Mouse (Mus musculus): Measurements from ENCODE around the gene Dph3.
A peak's percentile ranks its signal among the peaks of the same experiment; 100 is the strongest.

Gene Dph3

DNA sequence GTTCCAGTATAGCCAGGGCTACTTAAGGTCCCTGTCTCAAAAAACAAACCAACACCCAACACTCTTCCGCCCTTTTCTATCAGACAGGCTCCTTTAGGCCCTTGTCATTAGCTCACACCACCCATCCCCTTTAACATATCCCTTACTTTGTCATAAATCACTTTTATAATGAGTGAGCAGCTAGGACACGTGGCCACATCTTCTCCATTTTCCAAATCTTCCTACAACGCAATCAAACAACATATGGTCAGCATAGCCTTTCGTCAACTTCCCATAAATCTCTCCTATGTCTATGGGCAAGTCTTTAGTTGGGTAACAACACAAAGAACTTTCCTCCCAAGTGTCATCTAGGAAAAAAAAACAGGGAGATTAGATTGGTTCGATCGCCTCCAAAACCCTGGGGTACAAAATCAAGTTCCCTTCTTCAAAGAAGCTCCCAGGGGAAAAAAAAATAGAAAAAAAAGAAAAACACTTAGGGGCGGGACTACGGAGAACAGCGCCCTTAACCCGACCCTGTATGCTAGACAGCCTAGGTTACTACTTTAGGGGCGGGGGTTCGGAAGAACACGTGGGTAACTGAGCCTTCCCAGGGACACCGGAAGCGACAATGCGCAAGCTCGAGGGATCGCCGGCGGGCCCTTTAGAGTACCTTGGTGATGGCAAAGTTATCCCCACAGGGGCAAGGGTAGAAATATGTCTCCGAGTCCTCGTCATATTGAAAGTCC, 606 bp downstream of the Dph3 start, which contains the start of gene Oxnad1:
TSS of gene Oxnad1 (plus strand) at position 614 of the 725 bp plus-strand sequence.
- DNase-seq (ENCODE audit: low spot score in 2 of 2) = no peak

DNA sequence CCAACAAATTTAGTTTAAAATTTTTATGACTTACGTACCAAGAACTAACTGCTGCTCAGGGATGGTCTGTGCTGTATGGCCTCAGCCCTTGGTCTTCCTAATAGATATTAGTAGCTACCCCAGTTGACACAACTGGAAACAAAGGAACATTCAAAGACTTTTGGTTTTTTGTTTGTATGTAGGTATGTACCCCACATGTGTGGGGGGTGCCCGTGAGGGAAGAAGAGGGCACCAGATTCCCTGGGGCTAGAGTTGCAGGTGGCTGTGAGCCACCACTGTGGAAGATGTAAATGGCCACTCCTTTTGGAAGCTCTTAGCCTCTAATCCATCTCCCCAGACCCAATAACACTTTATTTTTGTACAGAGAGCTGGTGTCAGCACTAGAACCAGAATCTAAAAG, 2.1 kb downstream of the Dph3 start:
- DNase-seq (ENCODE audit: low spot score in 2 of 2) = no peak

DNA sequence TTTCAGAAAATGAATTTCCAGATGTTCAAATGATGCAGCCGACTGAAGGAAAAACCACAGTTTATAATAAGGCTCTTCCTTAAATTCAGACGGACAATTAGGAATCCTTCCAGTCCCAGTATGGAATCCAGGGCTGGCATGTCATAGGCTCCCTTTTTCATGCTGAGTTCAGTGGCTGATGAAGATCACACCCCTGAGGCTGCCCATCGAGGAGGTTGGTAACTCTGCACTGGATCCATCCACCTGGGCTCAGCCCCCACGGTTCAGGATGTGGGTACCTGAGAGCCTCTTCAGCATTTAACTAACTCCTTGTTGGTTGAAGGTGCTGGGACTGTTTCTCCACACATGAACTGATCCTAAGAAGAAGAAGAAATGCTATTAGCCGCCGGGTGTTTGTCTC, 2.6 kb downstream of the Dph3 start:
- DNase-seq (ENCODE audit: low spot score in 2 of 2) = no peak

GRCm38 (mm10) chr14:32081026-32081425, 4.5 kb downstream of the Dph3 start:
- DNase-seq (ENCODE audit: low spot score in 2 of 2) = peak; percentile 22 to 32

GRCm38 (mm10) chr14:32076896-32077575, 8.5 kb downstream of the Dph3 start:
- DNase-seq (ENCODE audit: low spot score in 2 of 2) = peak; percentile 71 to 72

GRCm38 (mm10) chr14:32073901-32074300, 11.6 kb downstream of the Dph3 start:
- DNase-seq (ENCODE audit: low spot score in 2 of 2) = no peak

- DNase-seq (ENCODE audit: low spot score in 2 of 2) = peak; percentile 52 to 65
Measured at GRCm38 (mm10) chr14:32073211-32073685, 12.3 kb downstream of the Dph3 start.

DNA sequence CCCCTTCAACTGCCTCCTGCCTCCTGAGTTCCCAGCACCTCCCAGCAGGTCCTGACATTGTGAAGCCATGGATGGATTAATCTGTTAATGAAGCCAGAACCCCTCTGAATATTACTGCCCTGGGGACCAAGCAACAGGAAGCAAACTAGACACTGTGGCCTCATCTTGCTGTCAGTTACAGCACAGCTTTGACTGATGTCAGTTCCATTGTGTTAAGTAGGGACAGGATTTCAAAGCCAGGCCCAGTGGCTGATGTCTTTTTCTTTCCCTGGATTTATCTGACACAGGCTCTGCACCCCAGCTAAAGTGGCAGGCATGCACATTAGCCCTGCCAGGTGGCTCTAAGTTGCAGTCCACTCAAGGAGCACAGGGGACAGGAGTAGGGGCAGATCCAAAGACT, 12.7 kb downstream of the Dph3 start:
- no peak for DNase-seq (ENCODE audit: low spot score in 2 of 2)

DNA sequence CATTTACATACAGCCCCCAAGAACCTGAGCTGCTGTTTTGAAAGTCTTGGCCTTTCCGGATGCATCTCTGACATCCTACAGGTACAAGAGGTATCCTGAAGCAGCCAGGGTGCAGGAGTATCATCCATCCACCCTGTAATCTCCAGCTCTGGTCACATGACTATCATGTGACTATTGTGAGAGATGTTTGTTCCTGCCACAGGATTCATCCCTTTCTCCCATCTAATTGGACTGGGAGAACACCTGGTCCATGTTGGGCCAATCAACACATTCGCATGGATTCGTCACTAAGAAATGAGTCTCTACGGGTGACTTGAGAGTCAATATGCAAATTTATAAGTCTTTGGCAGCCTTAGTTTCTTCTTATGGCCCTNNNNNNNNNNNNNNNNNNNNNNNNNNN, 24.1 kb downstream of the Dph3 start:
- no peak for DNase-seq (ENCODE audit: low spot score in 2 of 2)

DNA sequence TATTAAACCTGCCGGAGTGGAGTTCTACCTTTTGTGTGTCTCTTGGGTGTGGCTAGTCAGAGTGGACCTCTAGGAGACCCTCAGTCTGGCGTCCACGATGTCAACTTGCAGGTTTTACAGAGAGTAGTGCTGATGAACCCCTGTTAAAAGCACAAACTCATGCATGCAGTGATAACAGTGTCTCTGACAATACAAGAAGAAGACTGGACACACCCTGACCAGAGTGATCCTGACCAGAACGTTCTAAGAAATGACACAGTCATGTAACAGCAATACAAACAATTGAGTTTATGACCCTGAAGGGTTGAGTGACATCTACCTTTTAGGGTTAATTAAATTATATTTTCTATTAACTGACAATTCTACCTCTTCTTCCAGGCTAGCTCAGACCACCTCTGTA, 27.9 kb downstream of the Dph3 start:
- no peak for DNase-seq (ENCODE audit: low spot score in 2 of 2)

GRCm38 (mm10) chr14:32056675-32057074, 28.9 kb downstream of the Dph3 start:
- no peak for DNase-seq (ENCODE audit: low spot score in 2 of 2)

DNA sequence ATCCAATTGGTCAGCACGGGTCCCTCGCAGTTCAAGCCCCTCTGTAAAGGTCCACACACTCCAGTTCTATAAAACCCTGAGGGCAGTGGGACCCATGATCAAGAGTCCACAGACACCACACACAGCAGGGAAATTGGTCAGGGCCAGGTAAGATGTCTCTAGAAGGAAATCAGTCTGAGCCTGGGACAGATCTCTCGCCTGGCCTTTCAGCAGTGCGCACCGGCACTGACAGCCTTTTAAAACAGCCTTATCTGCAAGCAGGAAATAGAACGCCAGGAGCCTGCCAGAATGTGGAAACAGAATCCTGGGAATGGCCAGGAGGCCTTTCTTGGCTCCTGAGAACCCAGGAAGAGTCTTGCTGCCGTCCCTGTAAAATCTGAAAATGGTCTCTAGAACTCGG, 29.7 kb downstream of the Dph3 start:
- no peak for DNase-seq (ENCODE audit: low spot score in 2 of 2)

GRCm38 (mm10) chr14:32054788-32055187, 30.7 kb downstream of the Dph3 start:
- DNase-seq (ENCODE audit: low spot score in 2 of 2) = no peak

DNA sequence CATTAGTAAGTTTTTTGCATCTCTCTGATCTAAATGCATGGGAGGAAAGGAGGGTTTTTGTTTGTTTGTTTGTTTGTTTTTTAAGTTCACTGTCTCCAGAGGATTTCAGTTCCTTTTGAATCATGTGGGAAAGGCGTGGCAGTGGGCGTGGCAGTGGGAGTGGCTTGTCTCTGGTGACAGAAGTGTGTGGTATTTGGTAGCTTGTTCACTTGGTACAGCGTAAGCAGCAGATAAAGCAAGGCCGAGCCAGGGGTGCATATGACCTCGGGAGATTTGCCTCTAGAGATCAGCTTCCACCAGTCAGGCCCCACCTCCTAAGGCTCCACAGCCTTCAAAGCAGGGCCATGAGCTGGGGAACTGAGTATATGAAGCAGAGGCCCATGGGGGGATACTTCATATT, 31.6 kb downstream of the Dph3 start:
- DNase-seq (ENCODE audit: low spot score in 2 of 2) = no peak

- no peak for DNase-seq (ENCODE audit: low spot score in 2 of 2)
Measured at GRCm38 (mm10) chr14:32050171-32050570, 35.4 kb downstream of the Dph3 start.

DNA sequence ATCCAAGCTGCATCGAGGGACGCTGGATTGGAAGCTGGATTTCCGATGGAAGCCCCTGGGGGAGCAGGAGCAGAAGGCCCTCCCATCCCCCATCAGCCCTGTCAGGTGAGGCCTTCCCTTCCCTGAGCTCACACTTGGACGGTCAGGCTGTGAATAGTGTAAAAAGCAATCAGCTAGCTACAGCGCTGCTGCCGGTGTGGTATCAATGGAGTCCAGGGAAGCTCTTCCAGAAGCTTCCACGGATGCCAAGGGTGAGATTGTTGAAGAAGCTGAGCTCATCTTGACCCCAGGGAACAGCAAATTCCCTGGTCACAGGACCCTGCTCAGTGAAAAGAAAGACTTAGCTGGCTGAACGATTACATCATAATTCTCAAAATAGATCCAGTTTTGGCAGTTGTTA, 39.2 kb downstream of the Dph3 start:
- no peak for DNase-seq (ENCODE audit: low spot score in 2 of 2)

GRCm38 (mm10) chr14:32042108-32042507, 43.4 kb downstream of the Dph3 start:
- DNase-seq (ENCODE audit: low spot score in 2 of 2) = no peak

DNA sequence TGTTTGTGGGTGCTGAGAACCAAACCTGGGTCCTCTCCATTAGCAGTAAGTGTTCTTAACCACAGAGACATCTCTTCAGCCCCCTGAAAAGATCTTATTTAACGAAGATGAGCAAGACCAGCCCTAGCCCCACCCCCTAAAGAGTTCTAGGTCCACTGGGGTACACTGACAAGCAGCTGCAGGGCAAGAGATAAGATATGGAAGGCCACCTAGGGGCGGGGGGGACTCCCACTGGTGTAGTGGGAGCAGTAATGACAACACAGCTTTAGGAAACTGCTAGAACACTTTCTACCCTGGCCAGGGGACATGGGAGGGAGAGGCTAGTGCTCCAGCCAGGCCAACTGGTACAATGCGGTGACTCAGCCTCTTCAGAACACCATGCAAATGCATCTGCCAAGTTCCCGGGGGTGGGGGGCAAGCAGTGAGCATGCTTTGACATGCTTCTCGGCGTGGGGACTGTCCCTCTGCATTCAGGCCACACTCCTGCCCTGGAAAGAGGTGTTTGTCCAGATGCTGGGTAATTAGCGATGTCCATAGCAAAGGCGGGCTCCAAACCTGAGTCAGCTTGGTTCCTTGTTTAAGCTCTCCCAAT, 47.8 kb downstream of the Dph3 start:
- DNase-seq (ENCODE audit: low spot score in 2 of 2) = no peak

DNA sequence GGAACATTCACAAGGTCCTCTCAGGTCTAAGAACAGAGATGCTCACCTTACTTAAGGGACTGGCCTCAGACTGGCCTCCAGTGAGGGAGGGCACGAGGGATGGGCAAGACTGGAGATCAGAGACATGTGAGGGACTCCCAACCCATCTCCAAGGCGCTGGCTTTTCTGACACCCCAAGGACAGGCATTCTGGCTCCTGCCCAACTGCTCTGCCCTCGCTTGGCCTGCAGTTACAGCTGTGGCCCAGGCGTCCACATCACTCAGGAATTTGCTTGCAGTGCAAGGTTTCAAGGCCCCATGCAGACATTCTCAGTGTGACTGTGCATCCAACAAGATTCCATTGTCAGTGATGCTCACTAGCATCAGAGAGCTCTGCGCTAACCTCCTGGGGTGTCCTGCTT, 49.0 kb downstream of the Dph3 start:
- DNase-seq (ENCODE audit: low spot score in 2 of 2) = no peak

DNA sequence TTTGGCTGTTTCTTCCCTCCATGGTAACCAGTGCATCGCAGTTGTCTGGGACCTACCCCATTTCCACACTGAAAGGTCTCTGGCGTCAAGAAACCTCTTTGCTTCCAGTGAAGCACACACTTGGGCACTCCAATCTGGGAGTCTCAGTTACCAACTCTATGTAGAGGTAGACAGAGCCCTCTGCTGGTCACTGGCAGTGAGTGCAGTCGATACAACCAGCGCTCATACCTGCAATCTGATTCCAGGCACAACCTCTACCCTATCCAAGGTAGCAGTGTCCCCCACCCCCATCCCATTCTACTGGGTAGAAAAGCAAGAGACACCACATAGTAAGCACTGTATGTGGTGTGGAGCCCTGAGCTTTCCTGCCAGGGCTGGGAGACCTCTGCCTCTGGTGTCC, 53.0 kb downstream of the Dph3 start:
- DNase-seq (ENCODE audit: low spot score in 2 of 2) = peak; percentile 78 to 81
